Mouse (Mus musculus): ENCODE measurements around the gene Olfr103. TPM values are rescaled to one million over a fixed set of nuclear protein-coding genes. Genes with fewer than 3 reads are reported as not detected.

Gene Olfr103
- polyA plus RNA-seq (2017; shearing (Covaris generic)), result not detected

GRCm38 (mm10) chr17:37339598-37339997 lies at the start of gene Olfr103:
Gene Olfr103, minus strand, starts transcription at chr17:37339698.

GRCm38 (mm10) chr17:37378733-37379132 lies 39.2 kb upstream of the Olfr103 start, which contains the start of gene Olfr105-ps:
Gene Olfr105-ps, plus strand, starts transcription at chr17:37379033.

DNA sequence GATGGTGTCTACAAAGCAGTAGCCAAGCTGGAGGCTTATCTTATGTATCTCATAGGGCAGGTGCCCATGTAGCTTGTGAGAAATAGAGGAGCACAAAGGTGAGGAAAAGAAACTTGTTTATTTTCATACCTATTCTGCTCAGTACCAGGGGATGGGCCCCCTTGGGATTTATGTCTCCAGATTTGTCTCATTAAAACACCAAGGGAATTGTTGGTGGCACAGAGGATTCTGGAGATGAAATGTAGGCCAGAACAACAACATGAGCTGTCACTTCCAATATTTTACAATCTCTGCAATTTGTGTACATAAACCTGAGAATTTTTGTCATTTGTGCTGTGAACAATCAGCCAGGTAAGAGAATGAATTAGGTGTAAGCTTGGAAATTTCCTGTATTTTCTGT lies 19.8 kb upstream of the Olfr103 start, which contains the start of gene Olfr104-ps:
Olfr104-ps (plus strand) TSS at position 301 of the 400 bp plus-strand sequence.

DNA sequence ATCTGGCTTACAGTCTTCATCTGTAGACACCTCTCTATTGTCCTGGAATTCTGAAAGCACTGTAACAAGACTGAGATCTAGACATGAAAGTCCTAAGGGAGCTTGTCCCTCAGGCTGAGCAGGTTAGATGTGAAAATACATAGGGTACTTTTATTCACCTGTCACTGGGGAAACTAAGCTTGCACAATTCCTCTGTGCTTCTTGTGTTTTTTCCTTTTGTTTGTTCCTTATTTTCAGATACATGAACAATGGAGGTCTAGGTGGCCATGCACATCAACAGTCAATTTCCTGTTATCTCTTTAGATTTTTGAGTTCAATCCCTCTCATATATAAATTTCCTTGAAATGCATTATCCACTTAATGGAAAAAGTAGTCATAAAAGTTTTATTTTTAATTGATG lies 22.5 kb downstream of the Olfr103 start, which contains the start of gene Olfr102:
Olfr102 (minus strand) TSS at position 101 of the 400 bp plus-strand sequence.

GRCm38 (mm10) chr17:37304213-37304612 lies 35.3 kb downstream of the Olfr103 start, which contains the start of gene Olfr101:
Gene Olfr101, minus strand, starts transcription at chr17:37304313.

Other genes starting within 250 kb of the Olfr103 start
- gene Olfr91, start 241.4 kb downstream of the Olfr103 start, polyA plus RNA-seq (2017; shearing (Covaris generic)), result not detected
- gene Olfr92, start 219.6 kb downstream of the Olfr103 start, polyA plus RNA-seq (2017; shearing (Covaris generic)), result not detected
- gene Olfr93, start 178.2 kb downstream of the Olfr103 start, polyA plus RNA-seq (2017; shearing (Covaris generic)), result not detected
- gene Ubd, start 145.8 kb downstream of the Olfr103 start, polyA plus RNA-seq (2017; shearing (Covaris generic)), result not detected
- gene Olfr94, start 138.7 kb downstream of the Olfr103 start, polyA plus RNA-seq (2017; shearing (Covaris generic)), result not detected
- 0.07 TPM for gene Olfr95, start 126.6 kb downstream of the Olfr103 start, polyA plus RNA-seq (2017; shearing (Covaris generic))
- not detected for gene Olfr96, start 119.6 kb downstream of the Olfr103 start, polyA plus RNA-seq (2017; shearing (Covaris generic))
- not detected for gene Olfr97, start 102.4 kb downstream of the Olfr103 start, polyA plus RNA-seq (2017; shearing (Covaris generic))
- not detected for gene Olfr98, start 75.9 kb downstream of the Olfr103 start, polyA plus RNA-seq (2017; shearing (Covaris generic))
- 97.7 TPM for gene H2-M3, start 69.5 kb downstream of the Olfr103 start, polyA plus RNA-seq (2017; shearing (Covaris generic))
- gene Olfr99, start 56.2 kb downstream of the Olfr103 start, polyA plus RNA-seq (2017; shearing (Covaris generic)), result 2.3 TPM
- not detected for gene Olfr101, start 35.4 kb downstream of the Olfr103 start, polyA plus RNA-seq (2017; shearing (Covaris generic))
- gene Olfr102, start 22.6 kb downstream of the Olfr103 start, polyA plus RNA-seq (2017; shearing (Covaris generic)), result 0.40 TPM
- not detected for gene Olfr104-ps, start 19.9 kb upstream of the Olfr103 start, polyA plus RNA-seq (2017; shearing (Covaris generic))
- gene Olfr105-ps, start 39.3 kb upstream of the Olfr103 start, polyA plus RNA-seq (2017; shearing (Covaris generic)), result not detected
- not detected for gene Olfr106-ps, start 50.7 kb upstream of the Olfr103 start, polyA plus RNA-seq (2017; shearing (Covaris generic))
- gene Olfr107, start 59.5 kb upstream of the Olfr103 start, polyA plus RNA-seq (2017; shearing (Covaris generic)), result not detected
- not detected for gene Olfr108, start 105.8 kb upstream of the Olfr103 start, polyA plus RNA-seq (2017; shearing (Covaris generic))
- gene Olfr109, start 119.2 kb upstream of the Olfr103 start, polyA plus RNA-seq (2017; shearing (Covaris generic)), result not detected
- not detected for gene H2-M2, start 143.9 kb upstream of the Olfr103 start, polyA plus RNA-seq (2017; shearing (Covaris generic))
- gene Olfr110, start 152.8 kb upstream of the Olfr103 start, polyA plus RNA-seq (2017; shearing (Covaris generic)), result not detected
- not detected for gene Olfr111, start 168.3 kb upstream of the Olfr103 start, polyA plus RNA-seq (2017; shearing (Covaris generic))
- gene Olfr112, start 229.8 kb upstream of the Olfr103 start, polyA plus RNA-seq (2017; shearing (Covaris generic)), result not detected
- gene Olfr113, start 238.0 kb upstream of the Olfr103 start, polyA plus RNA-seq (2017; shearing (Covaris generic)), result not detected

Measured in effector memory CD4-positive, alpha-beta T cell, adult 7 months (primary cell).